Mouse (Mus musculus) erythroblast, embryonic 14.5 days (primary cell): ENCODE results near the gene C130032M10Rik.

Experiments
- GATA1 ChIP-seq: IDR thresholded peaks from 2 replicates; pipeline ENCODE4 v1.6.1; 2012; ENCODE audit warnings: low read length, inconsistent platforms, mixed read lengths
- TAL1 ChIP-seq: IDR thresholded peaks from 3 replicates; pipeline ENCODE4 v1.6.1; 2012; ENCODE audit warnings: low read length, inconsistent platforms, mixed read lengths

DNA sequence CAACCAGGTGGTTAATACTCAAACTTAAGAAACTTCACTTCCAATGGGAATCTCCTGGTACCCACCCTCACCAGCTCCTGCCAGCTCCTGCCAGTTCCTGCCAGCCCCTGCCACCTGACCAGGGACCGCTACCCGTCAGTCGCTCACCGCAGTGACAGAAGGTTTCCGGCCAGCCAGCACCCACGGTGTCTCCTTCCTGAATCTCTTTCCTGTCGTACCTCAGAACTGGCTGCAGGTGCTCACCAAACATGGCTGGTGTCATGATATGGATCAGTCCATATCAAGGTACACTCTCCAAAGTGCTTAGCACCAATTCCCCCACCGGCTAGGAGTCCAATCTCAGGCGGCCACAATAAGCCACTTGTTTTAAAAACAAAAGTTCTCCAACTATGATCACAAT, 5.7 kb upstream of the C130032M10Rik start:
- TF ChIP-seq TAL1 = no peak
- no peak for TF ChIP-seq GATA1
